Mouse (Mus musculus): ENCODE data around the gene Xpr1.

Gene Xpr1

GRCm38 (mm10) chr1:155407697-155408576 lies 9.3 kb downstream of the Xpr1 start:
- 91% methylated on average over 11 of the region's 11 CpGs for WGBS

- 71% methylated on average over 4 of the region's 4 CpGs for WGBS
These were observed 17.2 kb downstream of the Xpr1 start for GRCm38 (mm10) chr1:155400056-155400455.

GRCm38 (mm10) chr1:155394829-155395228 lies 22.4 kb downstream of the Xpr1 start:
- 39% methylated on average over 6 of the region's 6 CpGs for WGBS

- WGBS, result 70% methylated on average over 2 of the region's 2 CpGs
These were observed 23.2 kb downstream of the Xpr1 start for GRCm38 (mm10) chr1:155394021-155394420.

GRCm38 (mm10) chr1:155392825-155393224 lies 24.4 kb downstream of the Xpr1 start:
- WGBS, result 67% methylated on average over 7 of the region's 7 CpGs

- 61% methylated on average over 4 of the region's 4 CpGs for WGBS
These were observed 25.7 kb downstream of the Xpr1 start for GRCm38 (mm10) chr1:155391537-155391936.

- whole genome bisulfite sequencing, result 34% methylated on average over 1 of the region's 1 CpGs
These were observed 28.8 kb downstream of the Xpr1 start for GRCm38 (mm10) chr1:155388418-155388817.

- 50% methylated on average over 4 of the region's 4 CpGs for WGBS
These were observed 30.7 kb downstream of the Xpr1 start for GRCm38 (mm10) chr1:155386551-155386950.

- WGBS, result 79% methylated on average over 8 of the region's 8 CpGs
These were observed 33.6 kb downstream of the Xpr1 start for GRCm38 (mm10) chr1:155383319-155384302.

- 76% methylated on average over 1 of the region's 1 CpGs for WGBS
These were observed 35.3 kb downstream of the Xpr1 start for GRCm38 (mm10) chr1:155381931-155382330.

GRCm38 (mm10) chr1:155379289-155379688 lies 37.9 kb downstream of the Xpr1 start:
- WGBS, result 97% methylated on average over 1 of the region's 1 CpGs

GRCm38 (mm10) chr1:155372821-155373220 lies 44.4 kb downstream of the Xpr1 start:
- WGBS, result 55% methylated on average over 1 of the region's 1 CpGs

- WGBS, result 75% methylated on average over 2 of the region's 2 CpGs
These were observed 47.0 kb downstream of the Xpr1 start for GRCm38 (mm10) chr1:155370075-155370658.

- 88% methylated on average over 4 of the region's 4 CpGs for WGBS
These were observed 50.8 kb downstream of the Xpr1 start for GRCm38 (mm10) chr1:155366366-155366765.

GRCm38 (mm10) chr1:155361502-155362126 lies 55.6 kb downstream of the Xpr1 start:
- 78% methylated on average over 4 of the region's 4 CpGs for WGBS

GRCm38 (mm10) chr1:155353096-155353495 lies 64.1 kb downstream of the Xpr1 start:
- WGBS, result 58% methylated on average over 4 of the region's 4 CpGs

- 84% methylated on average over 4 of the region's 4 CpGs for WGBS
These were observed 65.7 kb downstream of the Xpr1 start for GRCm38 (mm10) chr1:155351527-155351926.

- 73% methylated on average over 3 of the region's 3 CpGs for WGBS
These were observed 68.7 kb downstream of the Xpr1 start for GRCm38 (mm10) chr1:155348491-155348890.

GRCm38 (mm10) chr1:155347339-155347738 lies 69.9 kb downstream of the Xpr1 start:
- WGBS, result 71% methylated on average over 4 of the region's 4 CpGs

GRCm38 (mm10) chr1:155344019-155344418 lies 73.2 kb downstream of the Xpr1 start:
- WGBS, result 90% methylated on average over 2 of the region's 2 CpGs

- 68% methylated on average over 2 of the region's 2 CpGs for WGBS
These were observed 77.6 kb downstream of the Xpr1 start for GRCm38 (mm10) chr1:155339622-155340021.

Measured in cerebral cortex, adult 2 months (tissue).